Mouse (Mus musculus) heart, postnatal 0 days (tissue): Measurements from ENCODE around the gene Hlf. TPM values are rescaled to one million over a fixed set of nuclear protein-coding genes. Genes with fewer than 3 reads are reported as not detected.

Experiments used
- ATAC-seq: fragments of 200-750 bp; cut with Nextera tagmentation; 2 replicates; pipeline ENCODE4 v1.8.0; 2017; ENCODE audit warnings: low read depth, moderate number of reproducible peaks, moderate library complexity; ENCODE audit not compliant: insufficient read depth
- DNase-seq: peaks from one replicate; pipeline ENCODE4 v3.0.0-alpha.2; 2016; ENCODE audit warnings: low spot score
- H3K27ac ChIP-seq: fragments of 300-500 bp; sonication (generic); 2 replicates; pipeline ENCODE4 v1.5.1; 2014; ENCODE audit warnings: low read depth, mild to moderate bottlenecking
- H3K27me3 ChIP-seq: fragments of 300-500 bp; sonication (generic); 2 replicates; pipeline ENCODE4 v1.6.1; 2014; ENCODE audit warnings: low read length, mixed read lengths; ENCODE audit not compliant: control insufficient read depth, insufficient read depth
- H3K36me3 ChIP-seq: fragments of 300-500 bp; sonication (generic); replicated peaks from 2 replicates; pipeline ENCODE4 v1.6.1; 2014; ENCODE audit warnings: low read length, mixed read lengths; ENCODE audit not compliant: control insufficient read depth, insufficient read depth
- H3K4me1 ChIP-seq: fragments of 300-500 bp; sonication (generic); 2 replicates; pipeline ENCODE4 v1.6.1; 2014; ENCODE audit warnings: antibody characterized with exemption; ENCODE audit not compliant: control insufficient read depth, insufficient read depth
- H3K4me2 ChIP-seq: fragments of 300-500 bp; sonication (generic); 2 replicates; pipeline ENCODE4 v1.6.1; 2014; ENCODE audit warnings: low read depth, mild to moderate bottlenecking, low read length, moderate library complexity
- H3K4me3 ChIP-seq: fragments of 300-500 bp; sonication (generic); 2 replicates; pipeline ENCODE4 v1.5.1; 2014; ENCODE audit warnings: low read depth, low read length
- H3K9ac ChIP-seq: fragments of 300-500 bp; sonication (generic); replicated peaks from 2 replicates; pipeline ENCODE4 v1.6.1; 2014; ENCODE audit warnings: low read depth, low read length, mixed read lengths
- H3K9me3 ChIP-seq: fragments of 300-500 bp; sonication (generic); replicated peaks from 2 replicates; pipeline ENCODE4 v1.6.1; 2016; ENCODE audit warnings: low read length; ENCODE audit not compliant: control insufficient read depth
- CTCF ChIP-seq: IDR thresholded peaks from 2 replicates; pipeline ENCODE4 v1.5.1; 2016; ENCODE audit warnings: antibody characterized with exemption, control low read depth, low read depth
- EP300 ChIP-seq: IDR thresholded peaks from 2 replicates; pipeline ENCODE4 v1.6.1; 2016; ENCODE audit warnings: antibody characterized with exemption, low read depth
- WGBS: fragments of 180-500 bp; shearing (Covaris S2); extraction: QIAGEN DNeasy Blood & Tissue Kit; methylation state at CpG from one replicate; pipeline ENCODE4 v1.1.7; 2014; 5-methylcytosine and 5-hydroxymethylcytosine counted together
- polyA plus RNA-seq: library from polyadenylated mRNA; unstranded; fragments of >200 nt; fragmentation: Nextera tagmentation; extraction: Ambion mirVana; gene quantifications from 2 replicates; pipeline ENCODE4 v1.2.1, GENCODE M21; 2015
- total RNA-seq: library from RNA; depleted of rRNA; stranded (reverse); fragments of >200 nt; gene quantifications from 2 replicates; pipeline ENCODE4 v1.2.3, GENCODE M21; 2014; ENCODE audit warnings: low replicate concordance

Gene Hlf
- total and polyA plus RNA-seq, 2 experiments from 2014 or later = 7.0 to 7.6 TPM

- 0 out of 2 replicates have a peak overlapping the region, but pooled peaks have one; percentile 6 for H3K9ac ChIP-seq
These were observed 19.9 kb downstream of the Hlf start for GRCm38 (mm10) chr11:90370789-90371291.

GRCm38 (mm10) chr11:90370367-90370766 lies 20.3 kb downstream of the Hlf start:
- TF ChIP-seq CTCF (no peak), EP300 (no peak)
- H3K4me2 ChIP-seq = peak overlapping the region; percentile 45; the same call in 1 of the 2 replicates
- H3K4me1 ChIP-seq = peaks cover 39% of the 10 kb centered on the region
- WGBS = 57% methylated on average over 11 of the region's 11 CpGs
- H3K27me3 ChIP-seq = no peaks in the 10 kb centered on the region
- no peaks in the 10 kb centered on the region for H3K36me3 ChIP-seq
- peak overlapping the region; percentile 95 for H3K27ac ChIP-seq
- ATAC-seq (no peak), DNase-seq (no peak)
- no peaks in the 10 kb centered on the region for H3K9me3 ChIP-seq
- H3K9ac ChIP-seq = 0 out of 2 replicates have a peak overlapping the region, but pooled peaks have one; percentile 6
- no peak overlapping the region for H3K4me3 ChIP-seq

More at GRCm38 (mm10) chr11:90370789-90371291, 19.9 kb downstream of the Hlf start:
- peak overlapping the region; percentile 24; the same call in 1 of the 2 replicates for H3K4me2 ChIP-seq
- H3K9me3 ChIP-seq = no peaks in the 10 kb centered on the region
- 37% methylated on average over 11 of the region's 11 CpGs for WGBS
- H3K4me1 ChIP-seq = peaks cover 39% of the 10 kb centered on the region
- H3K27me3 ChIP-seq = no peaks in the 10 kb centered on the region
- peak overlapping the region; percentile 95; the same call in 1 of the 2 replicates for H3K27ac ChIP-seq
- DNase-seq = peak; percentile 7
- H3K4me3 ChIP-seq = no peak overlapping the region
- TF ChIP-seq EP300 (no peak), CTCF (no peak)
- H3K36me3 ChIP-seq = no peaks in the 10 kb centered on the region
- no peak for ATAC-seq

GRCm38 (mm10) chr11:90369605-90370004 lies 21.1 kb downstream of the Hlf start:
- Histone ChIP-seq H3K36me3 (no peaks in the 10 kb centered on the region), H3K9ac (peak overlapping the region; percentile 28; the same call in 1 of the 2 replicates), H3K4me2 (peak overlapping the region; percentile 45), H3K9me3 (no peaks in the 10 kb centered on the region), H3K27me3 (no peaks in the 10 kb centered on the region), H3K4me1 (peaks cover 39% of the 10 kb centered on the region), H3K4me3 (no peak overlapping the region), H3K27ac (peak overlapping the region; percentile 95)
- TF ChIP-seq EP300 = no peak; the same call in 1 of the 2 replicates
- no peak for TF ChIP-seq CTCF
- ATAC-seq (peak; percentile 86), DNase-seq (peak; percentile 95)
- WGBS = 10% methylated on average over 8 of the region's 8 CpGs

- H3K4me3 ChIP-seq = no peak overlapping the region
- TF ChIP-seq EP300 (no peak), CTCF (no peak)
- no peaks in the 10 kb centered on the region for H3K36me3 ChIP-seq
- peak; percentile 42 for DNase-seq
- no peaks in the 10 kb centered on the region for H3K9me3 ChIP-seq
- peak overlapping the region; percentile 28; the same call in 1 of the 2 replicates for H3K9ac ChIP-seq
- H3K4me2 ChIP-seq = peak overlapping the region; percentile 45
- H3K4me1 ChIP-seq = peaks cover 39% of the 10 kb centered on the region
- H3K27ac ChIP-seq = peak overlapping the region; percentile 95
- 19% methylated on average over 7 of the region's 7 CpGs for WGBS
- H3K27me3 ChIP-seq = no peaks in the 10 kb centered on the region
- 0 out of 2 replicates have a peak, but pooled peaks have one; percentile 10 for ATAC-seq
These were observed 21.6 kb downstream of the Hlf start for GRCm38 (mm10) chr11:90369115-90369514.

GRCm38 (mm10) chr11:90367894-90368860 lies 22.5 kb downstream of the Hlf start:
- Histone ChIP-seq H3K4me1 (peaks cover 39% of the 10 kb centered on the region), H3K4me3 (no peak overlapping the region), H3K27ac (peak overlapping the region; percentile 95), H3K4me2 (no peak overlapping the region), H3K27me3 (no peaks in the 10 kb centered on the region), H3K36me3 (no peaks in the 10 kb centered on the region), H3K9me3 (no peaks in the 10 kb centered on the region), H3K9ac (no peak overlapping the region)
- ATAC-seq (no peak), DNase-seq (peak; percentile 5)
- TF ChIP-seq CTCF = no peak
- no peak for TF ChIP-seq EP300
- 80% methylated on average over 14 of the region's 14 CpGs for WGBS
